Mouse (Mus musculus) ES-Bruce4 (cell line): ENCODE results near the gene Cux1.

ENCODE experiments used
- CTCF ChIP-seq: IDR thresholded peaks from one replicate; pipeline ENCODE4 v1.8.1; 2011; ENCODE audit warnings: low read depth, low read length
- EP300 ChIP-seq: IDR thresholded peaks from 2 replicates; pipeline ENCODE4 v1.6.1; 2011; ENCODE audit warnings: low read depth, low read length; ENCODE audit not compliant: insufficient read depth
- POLR2A ChIP-seq: IDR thresholded peaks from one replicate; pipeline ENCODE4 v1.8.1; 2011; ENCODE audit warnings: low read length; ENCODE audit not compliant: insufficient read depth

GRCm38 (mm10) chr5:136217932-136218381, 349.3 kb downstream of the Cux1 start:
- no peak for TF ChIP-seq POLR2A
- TF ChIP-seq CTCF, result no peak
- TF ChIP-seq EP300, result no peak
